Mouse (Mus musculus): ENCODE measurements around the gene Coq10a. TPM values are rescaled to one million over a fixed set of nuclear protein-coding genes. Genes with fewer than 3 reads are reported as not detected.

Coq10a gene
- polyA plus RNA-seq, 1 experiment from 2014 or later: 10.5 TPM

DNA sequence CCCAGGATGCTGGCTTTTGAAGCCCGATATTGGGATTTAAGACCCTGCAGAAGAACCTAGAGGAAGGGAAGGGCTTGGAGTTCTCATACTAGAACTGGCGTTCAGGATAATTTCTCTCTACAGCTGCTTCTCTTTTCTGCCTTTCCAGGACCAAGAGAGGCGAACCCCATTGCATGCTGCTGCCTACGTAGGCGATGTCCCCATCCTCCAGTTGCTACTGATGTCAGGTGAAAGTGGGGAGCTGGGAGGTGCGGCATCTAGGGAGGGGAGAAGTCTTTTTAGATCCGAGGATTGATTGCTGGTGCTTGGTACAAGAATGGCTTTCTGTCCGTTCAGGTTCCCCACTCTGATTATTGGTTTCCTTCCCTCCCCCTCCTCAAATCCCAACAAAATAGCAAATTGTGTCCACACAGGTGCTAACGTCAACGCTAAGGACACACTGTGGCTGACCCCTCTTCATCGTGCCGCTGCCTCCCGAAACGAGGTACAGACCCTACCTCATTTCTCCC lies 9.2 kb upstream of the Coq10a start:
- WGBS: 65% methylated on average over 14 of the region's 14 CpGs
- H3K4me3 ChIP-seq (ENCODE audit: low read depth, low read length): peak overlapping the region; percentile 82
- DNase-seq (ENCODE audit: low spot score): no peak
- H3K9me3 ChIP-seq (ENCODE audit: control insufficient read depth, low read length): no peaks in the 10 kb centered on the region
- H3K4me2 ChIP-seq: peak overlapping the region; percentile 84
- H3K36me3 ChIP-seq (ENCODE audit: control insufficient read depth, insufficient read depth, low read length): peaks cover 25% of the 10 kb centered on the region
- no peak for ATAC-seq (replicated peaks; ENCODE audit: low FRiP score)
- peaks cover 25% of the 10 kb centered on the region for H3K4me1 ChIP-seq (replicated peaks; ENCODE audit: control insufficient read depth, insufficient read depth, low read length)
- H3K27me3 ChIP-seq (replicated peaks; ENCODE audit: control insufficient read depth, insufficient read depth, low read length): no peaks in the 10 kb centered on the region
- peak overlapping the region; percentile 87 for H3K9ac ChIP-seq (ENCODE audit: low read depth, low read length)
- no peak overlapping the region for H3K27ac ChIP-seq (ENCODE audit: low read depth, low read length)

- 0% methylated on average over 47 of the region's 47 CpGs for WGBS
- Histone ChIP-seq H3K27ac (ENCODE audit: low read depth, low read length) (peak overlapping the region; percentile 88), H3K9ac (ENCODE audit: low read depth, low read length) (peak overlapping the region; percentile 87), H3K9me3 (ENCODE audit: control insufficient read depth, low read length) (no peaks in the 10 kb centered on the region), H3K4me2 (peak overlapping the region; percentile 84), H3K4me3 (ENCODE audit: low read depth, low read length) (peak overlapping the region; percentile 82), H3K27me3 (replicated peaks; ENCODE audit: control insufficient read depth, insufficient read depth, low read length) (no peaks in the 10 kb centered on the region), H3K36me3 (ENCODE audit: control insufficient read depth, insufficient read depth, low read length) (peaks cover 19% of the 10 kb centered on the region), H3K4me1 (replicated peaks; ENCODE audit: control insufficient read depth, insufficient read depth, low read length) (peaks cover 26% of the 10 kb centered on the region)
- DNase-seq (ENCODE audit: low spot score) (peak; percentile 70), ATAC-seq (replicated peaks; ENCODE audit: low FRiP score) (peak; percentile 66)
These were observed 8.6 kb upstream of the Coq10a start for GRCm38 (mm10) chr10:128377222-128377939.

GRCm38 (mm10) chr10:128376455-128377211 lies 7.8 kb upstream of the Coq10a start, which contains the start of gene Ankrd52:
Gene Ankrd52, plus strand, starts transcription at chr10:128377115.
- Histone ChIP-seq H3K4me1 (replicated peaks; ENCODE audit: control insufficient read depth, insufficient read depth, low read length) (peaks cover 26% of the 10 kb centered on the region), H3K4me3 (ENCODE audit: low read depth, low read length) (peak within 1 kb of the TSS; percentile 82), H3K36me3 (ENCODE audit: control insufficient read depth, insufficient read depth, low read length) (peaks cover 13% of the 10 kb centered on the region), H3K9ac (ENCODE audit: low read depth, low read length) (peak within 1 kb of the TSS; percentile 87), H3K27ac (ENCODE audit: low read depth, low read length) (peak within 1 kb of the TSS; percentile 88), H3K27me3 (replicated peaks; ENCODE audit: control insufficient read depth, insufficient read depth, low read length) (no peaks in the 10 kb centered on the region), H3K4me2 (peak within 1 kb of the TSS; percentile 84), H3K9me3 (ENCODE audit: control insufficient read depth, low read length) (no peaks in the 10 kb centered on the region)
- DNase-seq (ENCODE audit: low spot score) (peak; percentile 86), ATAC-seq (replicated peaks; ENCODE audit: low FRiP score) (peak; percentile 91)
- under 1% methylated on average over 54 of the region's 73 CpGs for WGBS

- no peak for ATAC-seq (replicated peaks; ENCODE audit: low FRiP score)
- peaks cover 9% of the 10 kb centered on the region; the same call in 1 of the 2 replicates for H3K36me3 ChIP-seq (ENCODE audit: control insufficient read depth, insufficient read depth, low read length)
- H3K4me1 ChIP-seq (replicated peaks; ENCODE audit: control insufficient read depth, insufficient read depth, low read length): peaks cover 26% of the 10 kb centered on the region
- peak overlapping the region; percentile 87 for H3K9ac ChIP-seq (ENCODE audit: low read depth, low read length)
- WGBS: 46% methylated on average over 4 of the region's 4 CpGs
- no peaks in the 10 kb centered on the region for H3K27me3 ChIP-seq (replicated peaks; ENCODE audit: control insufficient read depth, insufficient read depth, low read length)
- no peak for DNase-seq (ENCODE audit: low spot score)
- peak overlapping the region; percentile 82 for H3K4me3 ChIP-seq (ENCODE audit: low read depth, low read length)
- peak overlapping the region; percentile 88 for H3K27ac ChIP-seq (ENCODE audit: low read depth, low read length)
- no peaks in the 10 kb centered on the region for H3K9me3 ChIP-seq (ENCODE audit: control insufficient read depth, low read length)
- H3K4me2 ChIP-seq: peak overlapping the region; percentile 84
These were observed 7.3 kb upstream of the Coq10a start for GRCm38 (mm10) chr10:128376099-128376454.

DNA sequence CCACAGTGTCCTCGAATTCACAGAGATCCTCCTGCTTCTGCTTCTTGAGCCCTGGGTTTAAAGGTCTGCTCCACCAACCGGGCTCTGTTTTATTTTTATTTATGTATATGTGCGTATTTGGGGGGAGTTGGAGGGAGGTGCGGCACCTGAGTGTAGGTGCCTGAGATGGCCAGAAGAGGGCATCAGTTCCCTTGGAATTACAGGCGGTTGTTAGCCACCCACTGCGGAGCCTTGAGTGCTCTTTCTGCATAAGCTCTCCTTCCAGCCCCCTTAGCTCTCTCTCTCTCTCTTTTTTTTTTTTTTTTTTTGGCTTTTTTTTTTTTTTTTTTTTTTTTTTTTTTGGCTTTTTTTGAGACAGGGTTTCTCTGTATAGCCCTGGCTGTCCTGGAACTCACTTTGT lies 5.6 kb upstream of the Coq10a start:
- 76% methylated on average over 6 of the region's 6 CpGs for WGBS
- DNase-seq (ENCODE audit: low spot score): no peak
- Histone ChIP-seq H3K4me2 (no peak overlapping the region), H3K9me3 (ENCODE audit: control insufficient read depth, low read length) (no peaks in the 10 kb centered on the region), H3K27ac (ENCODE audit: low read depth, low read length) (no peak overlapping the region), H3K9ac (ENCODE audit: low read depth, low read length) (no peak overlapping the region), H3K27me3 (replicated peaks; ENCODE audit: control insufficient read depth, insufficient read depth, low read length) (no peaks in the 10 kb centered on the region), H3K4me1 (replicated peaks; ENCODE audit: control insufficient read depth, insufficient read depth, low read length) (peaks cover 29% of the 10 kb centered on the region), H3K36me3 (ENCODE audit: control insufficient read depth, insufficient read depth, low read length) (peaks cover 7% of the 10 kb centered on the region; the same call in 1 of the 2 replicates), H3K4me3 (ENCODE audit: low read depth, low read length) (no peak overlapping the region)
- ATAC-seq (replicated peaks; ENCODE audit: low FRiP score): no peak

DNA sequence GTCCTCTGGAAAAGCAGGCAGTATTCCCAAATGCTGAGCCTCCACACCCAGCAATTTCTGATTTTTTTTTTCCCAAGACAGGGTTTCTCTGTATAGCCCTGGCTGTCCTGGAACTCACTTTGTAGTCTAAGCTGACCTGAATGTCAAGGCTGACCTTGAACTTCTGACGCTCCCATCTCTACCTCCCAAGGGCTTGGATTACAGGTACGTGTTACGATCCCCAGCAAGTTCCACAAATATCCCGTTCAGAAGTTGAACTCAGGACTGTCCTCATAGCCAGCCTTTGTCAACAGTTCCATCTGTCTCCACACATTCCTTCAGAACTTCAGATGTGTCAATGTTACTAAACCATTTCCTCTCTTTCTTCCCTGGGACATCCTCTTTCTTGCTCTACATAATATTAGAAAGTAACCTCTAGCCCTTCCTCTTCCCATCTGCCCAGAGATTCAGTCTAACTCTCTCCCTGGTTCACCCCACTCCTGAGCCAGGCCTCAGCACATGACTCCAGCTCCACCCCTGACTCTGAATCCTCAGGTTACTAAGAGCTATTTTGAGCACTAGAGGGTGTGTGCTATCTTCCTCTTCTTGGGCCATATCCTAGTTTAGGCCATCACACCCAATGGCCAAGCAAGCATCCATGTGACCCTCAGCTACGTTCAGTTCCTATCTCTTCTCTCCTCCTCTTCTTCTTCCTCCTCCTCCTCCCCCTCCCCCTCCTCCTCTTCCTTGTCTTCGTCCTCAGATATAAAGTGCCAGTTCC lies 4.4 kb upstream of the Coq10a start:
- peaks cover 20% of the 10 kb centered on the region for H3K4me1 ChIP-seq (replicated peaks; ENCODE audit: control insufficient read depth, insufficient read depth, low read length)
- H3K9ac ChIP-seq (ENCODE audit: low read depth, low read length): 0 out of 2 replicates have a peak overlapping the region, but pooled peaks have one; percentile 34
- no peak overlapping the region for H3K4me2 ChIP-seq
- no peak for DNase-seq (ENCODE audit: low spot score)
- H3K27ac ChIP-seq (ENCODE audit: low read depth, low read length): peak overlapping the region; percentile 39
- H3K4me3 ChIP-seq (ENCODE audit: low read depth, low read length): no peak overlapping the region
- WGBS: 58% methylated on average over 6 of the region's 6 CpGs
- ATAC-seq (replicated peaks; ENCODE audit: low FRiP score): no peak
- H3K27me3 ChIP-seq (replicated peaks; ENCODE audit: control insufficient read depth, insufficient read depth, low read length): no peaks in the 10 kb centered on the region
- no peaks in the 10 kb centered on the region for H3K36me3 ChIP-seq (ENCODE audit: control insufficient read depth, insufficient read depth, low read length)
- no peaks in the 10 kb centered on the region for H3K9me3 ChIP-seq (ENCODE audit: control insufficient read depth, low read length)

GRCm38 (mm10) chr10:128372142-128372541 lies 3.3 kb upstream of the Coq10a start:
- Histone ChIP-seq H3K27ac (ENCODE audit: low read depth, low read length) (no peak overlapping the region), H3K4me3 (ENCODE audit: low read depth, low read length) (no peak overlapping the region), H3K9me3 (ENCODE audit: control insufficient read depth, low read length) (no peaks in the 10 kb centered on the region), H3K4me1 (replicated peaks; ENCODE audit: control insufficient read depth, insufficient read depth, low read length) (peaks cover 22% of the 10 kb centered on the region), H3K36me3 (ENCODE audit: control insufficient read depth, insufficient read depth, low read length) (no peaks in the 10 kb centered on the region), H3K9ac (ENCODE audit: low read depth, low read length) (no peak overlapping the region), H3K27me3 (replicated peaks; ENCODE audit: control insufficient read depth, insufficient read depth, low read length) (no peaks in the 10 kb centered on the region), H3K4me2 (no peak overlapping the region)
- DNase-seq (ENCODE audit: low spot score): no peak
- WGBS: 80% methylated on average over 5 of the region's 5 CpGs
- no peak for ATAC-seq (replicated peaks; ENCODE audit: low FRiP score)

- Histone ChIP-seq H3K4me3 (ENCODE audit: low read depth, low read length) (no peak overlapping the region), H3K9ac (ENCODE audit: low read depth, low read length) (no peak overlapping the region), H3K27ac (ENCODE audit: low read depth, low read length) (no peak overlapping the region), H3K9me3 (ENCODE audit: control insufficient read depth, low read length) (no peaks in the 10 kb centered on the region), H3K4me2 (no peak overlapping the region), H3K27me3 (replicated peaks; ENCODE audit: control insufficient read depth, insufficient read depth, low read length) (no peaks in the 10 kb centered on the region), H3K4me1 (replicated peaks; ENCODE audit: control insufficient read depth, insufficient read depth, low read length) (peaks cover 18% of the 10 kb centered on the region), H3K36me3 (ENCODE audit: control insufficient read depth, insufficient read depth, low read length) (no peaks in the 10 kb centered on the region)
- DNase-seq (ENCODE audit: low spot score) (no peak), ATAC-seq (replicated peaks; ENCODE audit: low FRiP score) (no peak)
- 60% methylated on average over 4 of the region's 4 CpGs for WGBS
These were observed 1.8 kb upstream of the Coq10a start for GRCm38 (mm10) chr10:128370601-128371000.
